Mouse (Mus musculus) naive thymus-derived CD4-positive, alpha-beta T cell, adult 2 months (primary cell): ENCODE data around the gene Cdk11b.

Experiments
- DNase-seq: peaks from one replicate; pipeline ENCODE4 v3.0.0-alpha.2; 2011; ENCODE audit warnings: low read depth

The Cdk11b gene

DNA sequence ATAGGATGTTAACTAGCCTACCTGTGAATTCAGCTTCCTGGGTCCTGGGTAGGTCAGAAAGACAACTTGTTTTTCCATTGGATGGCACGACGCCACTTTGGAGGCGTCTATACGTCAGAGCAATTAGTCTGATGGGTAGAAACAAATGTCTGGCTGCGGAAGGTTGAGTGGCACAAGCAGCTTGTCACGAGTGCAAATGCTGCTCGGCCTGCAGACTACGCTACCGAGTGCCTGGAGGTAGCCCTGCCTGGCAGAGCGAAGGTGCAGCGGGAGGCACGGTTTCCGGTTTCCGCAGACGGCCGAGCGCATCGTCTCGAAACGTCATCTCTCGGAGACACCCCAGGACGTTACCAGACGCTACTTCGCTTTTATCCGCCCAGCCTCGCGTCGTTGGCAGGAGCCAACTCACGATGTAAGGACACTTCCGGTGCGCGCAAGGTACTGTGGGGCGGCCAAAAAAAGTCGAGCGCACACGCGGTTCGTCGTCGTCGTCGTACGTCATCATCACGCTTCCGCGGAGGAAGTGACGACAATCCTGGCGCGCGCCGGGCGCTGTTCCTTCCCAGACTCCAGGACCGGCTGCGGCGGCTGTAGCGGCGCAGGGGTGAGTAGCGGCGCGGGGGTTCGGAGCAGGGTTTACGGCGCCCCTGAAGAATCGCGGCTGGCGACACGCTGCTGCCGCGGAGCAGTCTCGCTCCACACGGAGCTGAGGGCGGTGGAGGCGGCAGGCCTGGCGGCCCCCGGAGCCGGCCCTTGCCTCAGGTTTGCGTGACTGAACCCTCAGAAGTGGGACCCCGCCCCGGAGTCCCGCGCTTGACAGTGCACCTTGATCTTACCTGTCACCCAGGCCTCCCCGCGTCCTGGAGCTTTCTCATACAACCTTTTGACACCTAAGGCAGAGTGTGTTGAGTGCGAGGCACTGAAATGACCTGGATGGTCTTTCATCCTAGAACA lies at the start of gene Cdk11b:
Gene Cdk11b, plus strand, starts transcription at position 517 of the 954 bp plus-strand sequence.
- DNase-seq, result peak; percentile 99

DNA sequence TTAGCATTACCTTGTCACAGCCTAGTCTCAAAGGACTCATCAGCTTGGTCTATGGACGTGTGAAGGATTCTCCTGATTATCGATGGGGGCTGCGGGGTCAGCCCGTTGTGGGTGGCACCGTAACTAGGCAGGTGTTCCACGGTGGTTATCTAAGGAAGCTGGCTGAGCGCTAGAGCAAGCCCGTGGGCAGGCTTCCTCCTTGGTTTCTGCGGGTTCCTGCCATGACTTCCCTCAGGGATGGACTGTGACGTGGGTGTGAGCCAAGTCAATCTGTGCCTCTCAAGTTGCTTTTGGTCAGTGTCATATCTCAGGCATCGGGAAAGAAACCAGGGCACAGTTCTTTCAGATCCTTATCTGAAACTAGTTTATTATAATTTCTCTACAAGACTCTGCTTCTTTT lies 49.7 kb upstream of the Cdk11b start:
- no peak for DNase-seq

DNA sequence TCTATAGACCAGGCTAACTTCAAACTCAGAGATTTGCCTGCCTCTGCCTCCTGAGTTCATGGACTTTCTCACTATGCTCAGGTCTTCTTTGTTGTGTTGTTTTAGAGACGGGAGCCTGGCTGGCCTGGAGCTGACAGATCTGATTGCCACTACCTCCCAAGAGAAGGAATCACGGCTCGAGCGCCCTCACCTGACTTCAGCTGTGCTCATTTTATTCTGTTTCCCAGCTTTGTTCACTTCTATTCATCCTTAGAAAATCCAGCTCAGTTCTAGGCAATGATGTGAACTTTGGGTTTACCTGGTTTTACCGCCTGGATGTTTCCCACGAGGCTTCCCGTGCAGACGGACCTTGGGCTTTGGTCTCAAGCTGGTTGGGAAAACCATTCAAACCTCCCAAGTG lies 49.1 kb upstream of the Cdk11b start:
- no peak for DNase-seq

DNA sequence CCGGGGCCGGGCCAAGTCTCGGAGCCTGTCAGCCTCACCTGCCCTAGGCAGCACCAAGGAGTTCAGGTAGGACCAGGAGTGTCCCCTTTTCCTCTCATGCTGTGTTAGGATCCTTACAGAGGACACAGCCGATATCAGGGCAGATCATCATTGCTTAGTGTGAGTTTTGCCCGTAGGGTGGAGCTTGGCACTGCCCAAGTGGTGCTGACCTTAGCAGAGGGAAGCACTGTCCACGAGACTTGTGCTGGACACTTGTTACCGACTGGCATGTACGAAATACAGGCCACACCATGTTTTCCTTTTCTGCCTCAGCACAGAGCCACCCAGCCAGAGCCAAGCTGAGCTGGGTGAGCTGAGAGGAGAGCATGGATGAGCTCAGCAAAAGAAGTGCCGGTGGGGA lies 47.5 kb upstream of the Cdk11b start:
- DNase-seq, result no peak

DNA sequence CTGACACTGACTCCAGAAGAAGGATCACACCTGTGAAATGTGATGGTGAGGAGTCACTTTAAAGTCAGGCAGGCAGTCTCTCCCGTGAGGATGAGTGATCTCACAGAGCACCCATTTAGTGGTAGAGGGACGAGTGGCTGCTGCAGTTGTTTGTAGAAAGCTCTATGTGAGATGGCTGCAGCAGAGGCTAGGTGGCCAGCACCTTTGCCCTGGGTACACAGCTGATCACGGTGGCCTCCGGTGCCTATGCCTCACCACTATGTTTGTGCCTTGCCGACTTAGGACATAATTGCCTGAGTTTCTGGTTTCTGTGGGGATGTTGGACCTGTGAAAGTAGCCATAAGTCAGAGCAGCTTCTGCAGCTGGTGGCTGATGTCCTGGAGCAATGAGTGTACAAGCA lies 46.9 kb upstream of the Cdk11b start:
- no peak for DNase-seq

DNA sequence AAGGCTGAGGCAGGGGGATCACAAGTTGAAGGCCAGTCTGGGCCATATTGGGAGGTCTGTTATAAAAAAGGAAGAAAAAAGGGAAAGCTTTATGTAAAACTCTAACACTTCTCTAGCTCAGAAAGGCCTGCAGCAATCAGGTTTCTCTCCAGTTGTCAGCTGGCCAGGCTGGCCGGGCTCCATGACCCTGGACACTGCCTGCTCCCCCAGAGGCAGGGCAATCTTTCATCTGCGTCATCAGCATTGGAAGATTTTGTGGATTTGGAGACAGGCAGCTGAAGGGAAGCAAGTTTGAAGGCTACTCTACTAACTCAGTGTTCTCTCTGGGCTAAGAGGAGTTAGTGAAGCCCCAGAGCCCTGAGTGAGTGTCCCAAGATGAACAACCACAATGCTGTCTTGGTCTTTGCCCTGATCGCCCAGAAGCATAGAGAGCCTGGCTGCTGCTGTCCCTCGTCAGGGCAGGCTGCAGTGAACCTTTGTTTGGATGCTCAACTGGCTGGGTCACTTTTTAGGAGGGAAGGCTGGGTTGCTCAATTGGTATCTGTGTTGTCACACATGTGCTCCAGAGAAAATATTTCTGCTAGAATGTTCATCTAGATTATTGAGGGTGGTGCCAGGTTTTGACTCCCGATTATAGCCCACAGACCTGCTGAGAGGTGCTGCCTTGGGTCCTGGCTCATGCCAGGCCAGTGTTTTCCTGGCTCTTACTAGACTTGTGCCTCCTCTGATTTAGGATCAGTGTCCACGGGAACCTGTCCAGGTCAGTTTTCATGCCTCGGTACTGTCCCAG lies 46.1 kb upstream of the Cdk11b start:
- no peak for DNase-seq

DNA sequence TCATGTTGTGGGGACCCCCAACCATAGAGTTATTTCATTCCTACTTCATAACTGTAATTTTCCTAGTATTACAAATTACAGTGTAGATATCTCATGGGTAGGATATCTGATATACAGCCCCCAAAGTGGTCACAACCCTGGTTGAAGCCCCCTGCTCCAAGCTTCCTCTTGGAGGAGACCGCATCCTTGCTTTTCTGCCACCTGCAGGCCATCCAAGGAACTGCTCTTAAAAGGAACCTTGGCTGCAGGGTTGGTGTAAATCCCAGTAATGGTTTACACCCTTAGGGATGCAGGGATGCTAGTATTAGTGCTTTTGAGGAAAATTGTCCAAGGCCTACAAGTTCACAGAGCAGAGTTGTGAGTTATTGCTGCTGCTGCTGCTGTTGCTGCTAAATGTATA lies 44.2 kb upstream of the Cdk11b start:
- peak; percentile 66 for DNase-seq

DNA sequence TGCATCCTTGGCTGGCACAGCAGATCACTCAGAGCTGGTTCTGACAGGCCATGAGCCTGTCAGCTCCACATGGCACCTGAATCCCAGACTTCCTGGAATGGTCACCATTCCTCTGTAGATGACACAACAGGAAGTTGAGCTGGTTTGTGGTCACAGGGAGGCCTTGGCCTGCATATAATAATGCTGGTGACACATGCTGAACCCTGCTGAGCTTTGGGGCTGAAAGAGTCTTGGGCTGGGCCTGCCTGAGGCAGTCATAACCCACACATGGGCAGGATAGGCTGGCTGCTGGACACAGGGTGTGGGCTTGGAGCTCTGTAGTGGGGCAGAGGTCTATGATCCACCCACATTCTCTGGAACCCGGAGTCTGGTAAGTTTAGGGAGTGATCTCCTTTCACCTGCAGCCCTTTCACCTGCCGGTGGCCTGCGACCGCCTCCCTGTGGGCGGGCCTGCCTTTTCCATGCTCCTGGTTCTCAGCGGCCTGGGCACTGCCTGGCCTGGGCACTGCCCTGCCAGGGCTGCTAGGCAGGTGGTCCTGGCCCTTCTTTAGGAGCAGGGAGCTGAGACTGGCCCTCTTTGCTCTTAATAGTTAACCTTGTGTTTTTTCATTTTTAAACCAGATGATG lies 42.3 kb upstream of the Cdk11b start:
- DNase-seq, result no peak

DNA sequence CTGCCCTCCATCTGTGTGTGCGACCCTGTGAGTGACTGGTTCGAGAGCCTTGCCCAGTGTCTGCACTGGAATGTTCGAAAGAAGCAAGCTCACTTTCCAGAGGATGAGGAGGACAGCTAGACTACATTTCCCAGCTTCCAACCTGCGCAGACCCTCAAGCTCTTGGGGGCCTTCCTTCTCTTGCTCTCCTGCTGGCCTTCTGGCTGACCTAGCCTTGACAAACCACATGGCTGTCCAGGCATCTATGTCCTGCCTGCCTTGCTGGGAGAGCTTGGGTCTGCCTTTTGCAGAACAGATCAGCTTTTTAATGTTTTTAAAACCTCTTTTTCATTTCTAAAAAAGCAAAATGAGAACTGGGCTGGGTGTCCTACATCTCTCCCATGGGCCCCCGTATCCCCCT lies 35.3 kb upstream of the Cdk11b start:
- DNase-seq, result no peak

DNA sequence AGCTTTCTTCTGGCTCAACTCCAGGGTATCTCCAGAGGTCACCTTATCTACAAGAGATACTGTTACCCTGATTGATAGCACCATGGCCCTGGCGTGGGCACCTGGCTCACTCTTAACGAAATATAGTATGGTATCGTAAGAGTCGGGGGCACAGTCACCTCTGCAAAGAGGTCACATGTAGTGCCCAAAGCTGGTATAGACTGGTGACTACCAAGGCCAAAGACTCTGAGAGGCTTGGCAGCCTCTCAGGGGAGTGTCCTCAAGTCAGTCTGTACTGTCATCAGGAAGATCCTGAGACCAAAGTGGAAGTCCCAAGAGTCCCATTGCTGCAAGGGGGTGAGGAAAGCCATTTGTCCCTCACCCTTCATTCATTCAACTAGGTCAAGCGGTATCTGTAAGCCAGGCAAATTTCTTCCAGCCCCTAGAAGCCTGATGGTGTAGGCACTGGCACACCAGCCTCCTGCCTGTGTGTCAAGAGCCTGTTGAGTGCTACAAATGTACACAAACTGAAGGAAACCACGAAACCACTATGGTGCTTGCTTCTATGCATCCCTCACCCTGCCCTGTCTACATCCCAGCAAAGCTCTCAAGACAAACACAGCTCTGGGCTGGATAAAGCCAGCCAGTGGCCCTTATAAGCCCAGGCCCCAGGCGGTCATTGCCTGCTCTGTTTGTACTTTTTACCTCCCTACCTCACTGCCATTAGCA lies 33.5 kb upstream of the Cdk11b start:
- DNase-seq, result no peak

DNA sequence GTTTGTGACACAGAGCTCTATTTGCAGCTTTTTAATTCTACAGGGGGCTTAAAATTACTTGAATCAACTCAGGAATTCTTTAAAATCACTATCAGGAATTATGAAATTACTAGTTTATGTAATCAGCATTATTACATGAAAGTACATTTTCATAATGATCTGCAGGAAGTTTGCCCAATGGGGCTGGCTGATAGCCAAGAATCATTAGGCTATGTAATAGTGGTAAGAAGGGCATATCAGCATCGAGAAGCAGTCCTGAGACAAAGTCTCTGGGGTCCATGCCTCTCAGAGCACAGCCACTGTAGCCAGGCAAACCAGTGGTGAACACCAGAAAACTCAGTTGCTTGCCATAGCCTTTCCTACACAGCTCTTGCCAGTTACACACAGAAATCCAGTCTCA lies 30.9 kb upstream of the Cdk11b start:
- no peak for DNase-seq

DNA sequence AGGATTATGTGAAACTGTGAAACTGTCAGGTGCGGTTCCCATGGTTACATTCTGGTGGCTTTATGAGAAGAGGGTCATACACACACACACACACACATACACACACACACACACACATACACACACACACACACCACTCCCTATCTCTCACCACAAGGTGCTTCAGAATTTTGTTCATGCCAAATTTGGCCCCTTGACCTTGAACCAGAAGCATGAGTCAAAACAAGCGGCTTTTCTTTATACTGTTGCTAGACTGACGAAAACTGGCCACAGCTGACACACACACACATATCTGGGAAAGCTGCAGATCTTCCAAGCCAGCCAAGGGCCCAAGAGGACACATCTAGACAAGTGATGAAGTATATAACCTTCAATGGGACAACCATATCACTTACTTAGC lies 28.9 kb upstream of the Cdk11b start:
- no peak for DNase-seq

DNA sequence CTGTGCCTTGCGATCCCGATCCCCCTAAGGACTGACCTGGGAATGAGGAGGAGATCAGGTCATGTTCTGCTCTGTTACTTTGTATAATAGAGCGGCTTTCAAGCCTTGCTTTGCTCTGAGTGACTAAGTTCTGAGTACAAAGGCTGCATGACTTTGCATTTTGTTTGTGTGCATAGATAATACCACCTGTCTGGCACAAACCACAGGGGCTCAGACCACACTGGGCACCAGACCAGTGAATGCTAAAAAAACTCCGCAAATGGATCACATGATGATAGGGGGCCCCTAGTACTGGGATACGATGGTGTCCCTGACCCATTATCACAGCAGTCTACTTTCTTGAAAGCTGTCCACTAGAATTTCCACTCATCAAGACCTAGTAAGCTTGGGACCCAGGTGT lies 28.0 kb upstream of the Cdk11b start:
- no peak for DNase-seq

DNA sequence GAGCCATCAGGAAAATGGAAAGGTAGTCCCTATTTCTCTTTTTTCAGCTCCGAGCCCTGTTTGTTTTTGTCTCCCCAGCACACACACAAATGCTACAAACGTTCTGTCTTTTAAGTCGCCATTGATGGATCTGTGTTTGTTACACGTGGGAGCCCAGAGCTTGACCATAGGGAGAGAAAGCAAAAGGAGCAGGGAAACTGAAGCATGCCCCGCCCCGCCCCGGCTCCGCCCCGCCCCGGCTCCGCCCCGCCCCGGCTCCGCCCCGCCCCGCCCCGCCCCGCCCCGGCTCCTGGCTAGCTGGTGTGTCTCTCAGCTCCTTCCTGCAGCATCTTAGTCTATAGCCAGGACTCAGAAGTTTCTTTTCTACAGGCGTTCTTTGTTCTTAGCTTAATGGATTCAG lies 26.1 kb upstream of the Cdk11b start:
- DNase-seq, result no peak

DNA sequence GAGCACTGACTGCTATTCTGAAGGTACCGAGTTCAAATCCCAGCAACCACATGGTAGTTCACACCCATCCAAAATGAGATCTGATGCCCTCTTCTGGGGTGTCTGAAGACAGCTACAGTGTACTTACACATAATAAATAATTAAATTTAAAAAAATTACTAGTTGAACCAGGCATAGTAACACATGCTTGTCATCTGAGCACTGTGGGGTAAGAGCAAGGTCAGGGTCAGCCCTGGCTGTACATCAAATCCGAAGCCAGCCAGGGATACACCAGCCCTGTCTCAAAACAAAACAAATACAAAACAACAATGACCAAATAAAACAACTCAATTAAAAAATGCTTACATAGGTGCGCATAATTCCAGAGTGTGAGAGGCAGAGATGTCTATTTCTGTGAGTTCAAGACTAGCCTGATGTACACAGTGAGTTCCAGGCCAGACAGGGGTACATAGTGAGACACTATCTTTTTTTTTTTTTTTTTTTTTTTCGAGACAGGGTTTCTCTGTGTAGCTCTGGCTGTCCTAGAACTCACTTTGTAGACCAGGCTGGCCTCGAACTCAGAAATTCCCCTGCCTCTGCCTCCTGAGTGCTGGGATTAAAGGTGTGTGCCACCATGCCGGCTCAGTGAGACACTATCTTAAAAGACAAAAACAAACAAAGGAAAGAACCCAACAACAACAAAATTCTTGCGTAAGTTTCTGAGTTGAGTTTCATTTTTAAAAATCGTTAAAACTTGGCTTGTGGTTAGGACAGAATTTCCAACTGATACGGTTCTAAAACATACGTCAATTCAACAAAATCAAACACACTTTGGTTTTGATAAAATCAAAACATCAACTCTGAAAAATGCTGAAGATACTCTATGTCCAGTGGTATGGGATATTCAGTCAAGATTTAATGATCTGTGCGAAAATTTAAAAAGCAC lies 24.5 kb upstream of the Cdk11b start:
- peak; percentile 76 for DNase-seq

DNA sequence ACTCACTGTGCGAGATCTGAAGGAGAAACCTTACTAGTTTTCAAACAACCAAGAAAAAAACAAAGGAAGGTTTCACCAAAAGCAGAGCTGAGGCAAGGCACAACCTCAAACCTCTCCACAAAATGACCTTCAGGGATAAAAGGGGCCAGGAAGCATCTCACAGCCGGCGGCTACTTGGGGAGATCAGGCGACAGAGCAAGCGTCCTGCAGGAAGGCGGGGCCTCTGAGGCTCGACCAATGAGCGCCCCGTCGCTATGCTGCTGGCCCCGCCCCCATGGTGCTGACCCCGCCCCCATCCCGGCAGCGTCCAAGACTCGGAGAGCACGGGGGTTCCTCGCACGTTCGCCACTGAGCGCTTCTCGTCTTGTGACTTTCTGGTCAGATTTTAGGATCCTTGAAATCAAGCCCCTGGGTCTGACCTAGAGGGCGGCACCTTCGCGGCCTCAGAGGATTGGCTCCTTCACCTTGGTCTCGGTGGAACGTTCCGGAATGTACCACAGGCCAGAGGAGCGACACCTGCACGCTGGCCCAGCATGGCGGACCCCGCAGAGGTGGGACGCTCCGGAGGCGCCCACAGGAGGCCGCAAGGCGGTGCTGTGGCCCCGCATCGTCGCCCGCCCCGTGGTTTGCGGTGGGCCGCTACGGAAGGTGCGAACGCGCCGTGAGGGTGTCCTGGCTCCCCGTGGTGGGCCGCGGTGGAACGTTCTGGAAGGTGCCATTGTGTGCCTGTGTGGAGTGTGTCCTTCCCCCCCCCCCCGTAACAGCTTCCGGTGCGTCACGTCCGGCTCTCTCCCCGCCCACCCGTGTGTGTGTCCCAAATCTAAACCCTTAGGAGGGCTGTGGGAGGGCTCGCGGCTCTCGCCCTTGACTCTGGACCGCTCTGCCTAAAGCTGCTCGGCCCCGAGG lies 23.3 kb upstream of the Cdk11b start, which contains the start of gene Slc35e2:
Gene Slc35e2, plus strand, starts transcription at position 326 of the 906 bp plus-strand sequence.
- DNase-seq, result peak; percentile 97

DNA sequence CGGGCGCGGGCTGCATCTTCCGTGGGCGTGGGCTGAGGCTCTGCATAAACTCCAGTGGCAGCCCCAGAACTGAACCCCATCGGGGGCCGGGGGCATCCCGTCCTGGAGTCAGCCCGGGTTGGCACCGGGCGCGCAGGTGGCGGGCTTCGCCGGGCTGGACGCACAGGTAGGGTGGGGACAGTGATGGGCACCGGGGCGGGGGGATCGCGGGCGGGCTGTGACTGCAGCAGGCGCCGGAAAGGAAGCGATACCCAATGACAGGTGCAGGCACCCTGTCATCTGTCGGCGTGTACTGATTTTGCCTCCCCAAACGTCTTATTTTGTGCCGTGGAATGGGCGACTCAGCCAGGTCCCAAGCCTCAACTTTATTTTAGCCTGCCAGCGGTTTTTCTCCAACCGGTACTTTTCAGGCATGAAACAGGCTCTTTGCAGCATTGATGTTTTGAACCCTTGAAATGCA lies 22.6 kb upstream of the Cdk11b start:
- no peak for DNase-seq

DNA sequence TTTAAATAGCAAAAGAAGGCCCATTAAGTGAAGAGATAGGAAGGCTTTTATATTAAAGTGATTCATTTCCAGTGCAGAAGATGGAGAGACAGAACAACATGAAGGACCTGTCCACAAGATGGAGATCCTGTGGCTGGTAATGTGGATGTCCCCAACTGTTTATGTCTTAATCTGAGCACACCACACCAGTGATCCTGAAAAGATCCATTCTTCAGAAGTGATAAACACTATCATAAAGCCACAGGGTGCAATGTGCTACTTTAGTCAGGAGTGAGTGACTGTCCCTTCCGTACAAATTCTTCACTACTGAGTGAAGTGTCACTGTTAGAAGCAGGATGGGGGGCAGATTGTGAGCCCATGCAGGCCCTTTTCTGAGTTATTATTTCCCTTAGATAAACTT lies 21.9 kb upstream of the Cdk11b start:
- no peak for DNase-seq

DNA sequence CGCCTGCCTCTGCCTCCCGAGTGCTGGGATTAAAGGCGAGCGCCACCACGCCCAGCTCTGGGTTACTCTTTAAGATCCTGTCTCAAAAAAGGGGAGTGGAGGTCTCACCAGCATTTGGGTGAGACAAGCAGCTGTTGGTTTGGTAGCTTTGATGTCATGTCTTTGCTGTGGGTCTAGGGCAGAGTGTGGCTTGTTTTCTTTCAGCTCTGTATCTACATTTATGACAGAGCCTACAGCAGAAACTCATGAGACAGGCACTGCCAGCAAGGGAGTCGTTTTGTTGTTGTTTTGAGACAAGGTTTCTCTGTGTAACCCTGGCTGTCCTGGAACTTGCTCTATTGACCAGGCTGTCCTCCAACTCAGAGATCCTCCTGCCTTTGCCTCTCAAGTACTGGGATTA lies 20.9 kb upstream of the Cdk11b start:
- peak; percentile 51 for DNase-seq

DNA sequence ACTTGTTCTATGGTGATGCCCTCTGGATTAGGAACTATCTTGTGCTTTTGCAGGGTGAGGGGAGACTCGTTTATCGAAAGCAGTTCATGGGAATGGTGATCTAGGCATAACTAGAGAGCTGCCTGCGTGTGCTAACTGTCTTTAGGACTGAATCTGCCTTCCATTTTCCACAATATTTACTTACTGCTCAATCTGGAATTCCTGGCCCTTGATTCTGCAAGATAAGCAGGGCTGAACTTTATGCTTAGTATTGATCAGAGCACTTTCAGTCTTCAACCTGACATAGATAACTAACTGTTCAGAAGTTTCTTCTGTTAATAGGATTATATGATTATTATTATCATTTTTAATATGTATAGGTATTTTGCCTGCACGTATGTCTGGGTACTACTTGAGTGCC lies 19.5 kb upstream of the Cdk11b start:
- no peak for DNase-seq
